Mouse (Mus musculus) heart, postnatal 14 days (tissue): Measurements from ENCODE around the gene Usp40. TPM values are rescaled to one million over a fixed set of nuclear protein-coding genes. Genes with fewer than 3 reads are reported as not detected.

Experiments used
- DNase-seq, 2 experiments: peaks; one replicate each; pipeline ENCODE4 v3.0.0; 2021 to 2022
- intact Hi-C: fragments of 180-260 bp; cut with DNase I; formaldehyde crosslinking; loops from one replicate; pipeline ENCODE4 v1.15.1; 2025
- total RNA-seq, 2 experiments: library from RNA; stranded (reverse); gene quantifications; 2 replicates each; pipeline ENCODE4 v1.2.3; 2021

Gene Usp40
- total RNA-seq, 2 experiments from 2014 or later = 17.2 to 22.7 TPM

- intact Hi-C loops = no loop called here
Measured at GRCm38 (mm10) chr1:87953073-87953472, 55.3 kb downstream of the Usp40 start.

GRCm38 (mm10) chr1:87951641-87952040 is 56.7 kb downstream of the Usp40 start:
- DNase-seq = no peak

More at GRCm38 (mm10) chr1:87953073-87953472, 55.3 kb downstream of the Usp40 start:
- no peak for DNase-seq

GRCm38 (mm10) chr1:87947681-87948091 is 60.7 kb downstream of the Usp40 start:
- DNase-seq = no peak
- intact Hi-C loops = no loop called here

More at GRCm38 (mm10) chr1:87951641-87952040, 56.7 kb downstream of the Usp40 start:
- intact Hi-C loops = no loop called here

- DNase-seq = no peak
- intact Hi-C loops = no loop called here
Measured at GRCm38 (mm10) chr1:87941765-87942164, 66.6 kb downstream of the Usp40 start.

GRCm38 (mm10) chr1:87936516-87936915 is 71.8 kb downstream of the Usp40 start:
- DNase-seq = no peak
- intact Hi-C loops = no loop called here

- no peak for DNase-seq
- intact Hi-C loops = no loop called here
Measured at GRCm38 (mm10) chr1:87936075-87936474, 72.3 kb downstream of the Usp40 start.

GRCm38 (mm10) chr1:87935546-87935945 is 72.8 kb downstream of the Usp40 start:
- intact Hi-C loops = no loop called here
- no peak for DNase-seq

- intact Hi-C loops = no loop called here
- no peak for DNase-seq
Measured at GRCm38 (mm10) chr1:87935095-87935494, 73.3 kb downstream of the Usp40 start.

GRCm38 (mm10) chr1:87933051-87933450 is 75.3 kb downstream of the Usp40 start:
- DNase-seq = peak; percentile 28 to 34
- intact Hi-C loops = no loop called here

- intact Hi-C loops = loop anchor here (10.0 kb wide), 1 partner anchor 485 kb away; no protein-coding TSS in a partner anchor
- DNase-seq = no peak
Measured at GRCm38 (mm10) chr1:87929730-87930129, 78.6 kb downstream of the Usp40 start.

- intact Hi-C loops = loop anchor here (5.0 to 10.0 kb wide), 2 partner anchors 138 to 480 kb away; no protein-coding TSS in a partner anchor
- DNase-seq = no peak
Measured at GRCm38 (mm10) chr1:87924888-87925287, 83.5 kb downstream of the Usp40 start.

- peak; percentile 71 to 73 for DNase-seq
- intact Hi-C loops = loop anchor here (2.0 to 10.0 kb wide), 4 partner anchors 70 to 478 kb away; partner anchors contain the start of gene Dgkd
Measured at GRCm38 (mm10) chr1:87922666-87923065, 85.7 kb downstream of the Usp40 start.

GRCm38 (mm10) chr1:87920056-87920614 is 88.2 kb downstream of the Usp40 start:
- no peak for DNase-seq
- intact Hi-C loops = loop anchor here (5.0 to 10.0 kb wide), 2 partner anchors 133 to 475 kb away; no protein-coding TSS in a partner anchor

GRCm38 (mm10) chr1:87918061-87918460 is 90.3 kb downstream of the Usp40 start:
- intact Hi-C loops = no loop called here
- DNase-seq = no peak

- DNase-seq = no peak
- intact Hi-C loops = no loop called here
Measured at GRCm38 (mm10) chr1:87917361-87917760, 91.0 kb downstream of the Usp40 start.

GRCm38 (mm10) chr1:87913356-87913755 is 95.0 kb downstream of the Usp40 start:
- DNase-seq = no peak
- intact Hi-C loops = no loop called here

GRCm38 (mm10) chr1:87910428-87910827 is 97.9 kb downstream of the Usp40 start:
- no peak for DNase-seq
- intact Hi-C loops = no loop called here

- intact Hi-C loops = loop anchor here (1.0 kb wide), 1 partner anchor 12 kb away; no protein-coding TSS in a partner anchor
- DNase-seq = no peak
Measured at GRCm38 (mm10) chr1:87909565-87909964, 98.8 kb downstream of the Usp40 start.

- DNase-seq = no peak
- intact Hi-C loops = loop anchor here (1.0 kb wide), 1 partner anchor 13 kb away; no protein-coding TSS in a partner anchor
Measured at GRCm38 (mm10) chr1:87908736-87909135, 99.6 kb downstream of the Usp40 start.

GRCm38 (mm10) chr1:87908006-87908405 is 100.3 kb downstream of the Usp40 start:
- intact Hi-C loops = no loop called here

GRCm38 (mm10) chr1:87906361-87906956 is 101.9 kb downstream of the Usp40 start:
- intact Hi-C loops = no loop called here
- DNase-seq = no peak

More at GRCm38 (mm10) chr1:87908006-87908405, 100.3 kb downstream of the Usp40 start:
- DNase-seq = no peak

- DNase-seq = no peak
- intact Hi-C loops = no loop called here
Measured at GRCm38 (mm10) chr1:87902186-87902585, 106.2 kb downstream of the Usp40 start.
